Mouse (Mus musculus) lung, embryonic 15.5 days (tissue): ENCODE results near the gene Pou3f1. TPM values are rescaled to one million over a fixed set of nuclear protein-coding genes. Genes with fewer than 3 reads are reported as not detected.
A peak's percentile ranks its signal among the peaks of the same experiment; 100 is the strongest.

Experiments used
- ATAC-seq: fragments of 200-750 bp; cut with Nextera tagmentation; 2 replicates; pipeline ENCODE4 v1.8.0; 2017; ENCODE audit warnings: moderate number of reproducible peaks, borderline replicate concordance; ENCODE audit not compliant: low FRiP score, low TSS enrichment; ENCODE audit errors: extremely low read depth
- H3K27ac ChIP-seq: fragments of 300-500 bp; sonication (generic); 2 replicates; pipeline ENCODE4 v1.5.1; 2015; ENCODE audit warnings: moderate library complexity, mild to moderate bottlenecking, inconsistent platforms
- H3K27me3 ChIP-seq: fragments of 300-500 bp; sonication (generic); 2 replicates; pipeline ENCODE4 v1.6.1; 2015; ENCODE audit warnings: inconsistent platforms
- H3K36me3 ChIP-seq: fragments of 300-500 bp; sonication (generic); 2 replicates; pipeline ENCODE4 v1.6.1; 2015; ENCODE audit warnings: inconsistent platforms
- H3K4me1 ChIP-seq: fragments of 300-500 bp; sonication (generic); 2 replicates; pipeline ENCODE4 v1.6.1; 2015; ENCODE audit warnings: inconsistent platforms
- H3K4me2 ChIP-seq: fragments of 300-500 bp; sonication (generic); 2 replicates; pipeline ENCODE4 v1.6.1; 2015; ENCODE audit warnings: inconsistent platforms, mild to moderate bottlenecking, moderate library complexity
- H3K4me3 ChIP-seq: fragments of 300-500 bp; sonication (generic); 2 replicates; pipeline ENCODE4 v1.5.1; 2015; ENCODE audit warnings: mild to moderate bottlenecking, inconsistent platforms
- H3K9ac ChIP-seq: fragments of 300-500 bp; sonication (generic); 2 replicates; pipeline ENCODE4 v1.6.1; 2015; ENCODE audit warnings: inconsistent platforms
- H3K9me3 ChIP-seq: fragments of 300-500 bp; sonication (generic); 2 replicates; pipeline ENCODE4 v1.6.1; 2016; ENCODE audit warnings: inconsistent platforms
- WGBS: fragments of 180-500 bp; shearing (Covaris S2); methylation state at CpG from one replicate; pipeline ENCODE4 v1.1.7; 2015; 5-methylcytosine and 5-hydroxymethylcytosine counted together
- polyA plus RNA-seq: library from polyadenylated mRNA; unstranded; fragments of >200 nt; fragmentation: Nextera tagmentation; extraction: Ambion mirVana; gene quantifications from 2 replicates; pipeline ENCODE4 v1.2.1, GENCODE M21; 2015

Pou3f1 gene
- polyA plus RNA-seq, 1 experiment from 2014 or later, result 0.06 TPM

GRCm38 (mm10) chr4:124657781-124658180 lies 1.2 kb downstream of the Pou3f1 start:
- peaks cover 100% of the 10 kb centered on the region for H3K27me3 ChIP-seq
- no peak overlapping the region for H3K27ac ChIP-seq
- 2% methylated on average over 48 of the region's 61 CpGs for WGBS
- no peaks in the 10 kb centered on the region for H3K9me3 ChIP-seq
- peak overlapping the region; percentile 97 for H3K4me2 ChIP-seq
- peaks cover 34% of the 10 kb centered on the region for H3K4me1 ChIP-seq
- ATAC-seq, result no peak
- no peaks in the 10 kb centered on the region for H3K36me3 ChIP-seq
- peak overlapping the region; percentile 60 for H3K4me3 ChIP-seq
- H3K9ac ChIP-seq, result no peak overlapping the region

GRCm38 (mm10) chr4:124658412-124658851 lies 1.8 kb downstream of the Pou3f1 start:
- H3K4me1 ChIP-seq, result peaks cover 34% of the 10 kb centered on the region
- H3K9ac ChIP-seq, result no peak overlapping the region
- ATAC-seq, result no peak
- H3K36me3 ChIP-seq, result no peaks in the 10 kb centered on the region
- peak overlapping the region; percentile 60 for H3K4me3 ChIP-seq
- peaks cover 100% of the 10 kb centered on the region for H3K27me3 ChIP-seq
- no peaks in the 10 kb centered on the region for H3K9me3 ChIP-seq
- H3K27ac ChIP-seq, result no peak overlapping the region
- H3K4me2 ChIP-seq, result peak overlapping the region; percentile 97
- 2% methylated on average over 39 of the region's 39 CpGs for WGBS

- WGBS, result 3% methylated on average over 68 of the region's 68 CpGs
Observed at GRCm38 (mm10) chr4:124659251-124660217, 2.9 kb downstream of the Pou3f1 start.

GRCm38 (mm10) chr4:124660603-124661002 lies 4.0 kb downstream of the Pou3f1 start:
- no peak for ATAC-seq
- 57% methylated on average over 3 of the region's 3 CpGs for WGBS
- Histone ChIP-seq H3K9ac (no peak overlapping the region), H3K36me3 (no peaks in the 10 kb centered on the region), H3K4me3 (no peak overlapping the region), H3K9me3 (no peaks in the 10 kb centered on the region), H3K27ac (no peak overlapping the region), H3K4me1 (peaks cover 34% of the 10 kb centered on the region), H3K27me3 (peaks cover 100% of the 10 kb centered on the region), H3K4me2 (no peak overlapping the region)

More at GRCm38 (mm10) chr4:124659251-124660217, 2.9 kb downstream of the Pou3f1 start:
- H3K27me3 ChIP-seq, result peaks cover 100% of the 10 kb centered on the region
- H3K4me3 ChIP-seq, result peak overlapping the region; percentile 60
- H3K4me1 ChIP-seq, result peaks cover 34% of the 10 kb centered on the region
- H3K4me2 ChIP-seq, result peak overlapping the region; percentile 97
- no peak overlapping the region for H3K27ac ChIP-seq
- no peaks in the 10 kb centered on the region for H3K36me3 ChIP-seq
- no peaks in the 10 kb centered on the region for H3K9me3 ChIP-seq
- no peak for ATAC-seq
- H3K9ac ChIP-seq, result no peak overlapping the region

GRCm38 (mm10) chr4:124663034-124663433 lies 6.4 kb downstream of the Pou3f1 start:
- Histone ChIP-seq H3K9me3 (no peaks in the 10 kb centered on the region), H3K4me2 (no peak overlapping the region), H3K36me3 (no peaks in the 10 kb centered on the region), H3K27me3 (peaks cover 100% of the 10 kb centered on the region), H3K9ac (no peak overlapping the region), H3K27ac (no peak overlapping the region), H3K4me3 (no peak overlapping the region), H3K4me1 (peaks cover 16% of the 10 kb centered on the region)
- 31% methylated on average over 3 of the region's 3 CpGs for WGBS
- ATAC-seq, result no peak

GRCm38 (mm10) chr4:124664185-124664584 lies 7.6 kb downstream of the Pou3f1 start:
- Histone ChIP-seq H3K4me2 (no peak overlapping the region), H3K9me3 (no peaks in the 10 kb centered on the region), H3K36me3 (no peaks in the 10 kb centered on the region), H3K27me3 (peaks cover 97% of the 10 kb centered on the region), H3K4me1 (peaks cover 5% of the 10 kb centered on the region), H3K9ac (no peak overlapping the region), H3K27ac (no peak overlapping the region), H3K4me3 (no peak overlapping the region)
- 80% methylated on average over 9 of the region's 9 CpGs for WGBS
- no peak for ATAC-seq

- H3K9me3 ChIP-seq, result no peaks in the 10 kb centered on the region
- peaks cover under 1% of the 10 kb centered on the region for H3K4me1 ChIP-seq
- no peak overlapping the region for H3K4me2 ChIP-seq
- H3K36me3 ChIP-seq, result no peaks in the 10 kb centered on the region
- no peak for ATAC-seq
- H3K27me3 ChIP-seq, result peaks cover 93% of the 10 kb centered on the region
- WGBS, result 68% methylated on average over 15 of the region's 15 CpGs
- H3K4me3 ChIP-seq, result no peak overlapping the region
- H3K27ac ChIP-seq, result no peak overlapping the region
- H3K9ac ChIP-seq, result no peak overlapping the region
Observed at GRCm38 (mm10) chr4:124664604-124665003, 8.0 kb downstream of the Pou3f1 start.

GRCm38 (mm10) chr4:124667476-124668033 lies 10.9 kb downstream of the Pou3f1 start:
- Histone ChIP-seq H3K4me2 (no peak overlapping the region), H3K9me3 (no peaks in the 10 kb centered on the region), H3K36me3 (no peaks in the 10 kb centered on the region), H3K27ac (no peak overlapping the region), H3K4me3 (no peak overlapping the region), H3K9ac (no peak overlapping the region), H3K4me1 (peaks cover 8% of the 10 kb centered on the region), H3K27me3 (peaks cover 86% of the 10 kb centered on the region)
- no peak for ATAC-seq
- 49% methylated on average over 14 of the region's 14 CpGs for WGBS

- H3K4me1 ChIP-seq, result peaks cover 13% of the 10 kb centered on the region
- H3K27ac ChIP-seq, result no peak overlapping the region
- WGBS, result 30% methylated on average over 8 of the region's 8 CpGs
- H3K4me2 ChIP-seq, result no peak overlapping the region
- ATAC-seq, result no peak
- H3K36me3 ChIP-seq, result no peaks in the 10 kb centered on the region
- H3K9me3 ChIP-seq, result no peaks in the 10 kb centered on the region
- no peak overlapping the region for H3K4me3 ChIP-seq
- H3K27me3 ChIP-seq, result peaks cover 86% of the 10 kb centered on the region
- H3K9ac ChIP-seq, result no peak overlapping the region
Observed at GRCm38 (mm10) chr4:124668078-124668477, 11.5 kb downstream of the Pou3f1 start.

- Histone ChIP-seq H3K4me1 (peaks cover 13% of the 10 kb centered on the region), H3K4me2 (no peak overlapping the region), H3K9ac (no peak overlapping the region), H3K27ac (no peak overlapping the region), H3K9me3 (no peaks in the 10 kb centered on the region), H3K36me3 (no peaks in the 10 kb centered on the region), H3K4me3 (no peak overlapping the region), H3K27me3 (peaks cover 82% of the 10 kb centered on the region)
- no peak for ATAC-seq
- WGBS, result 73% methylated on average over 8 of the region's 8 CpGs
Observed at GRCm38 (mm10) chr4:124670232-124670631, 13.6 kb downstream of the Pou3f1 start.

- H3K27me3 ChIP-seq, result peaks cover 69% of the 10 kb centered on the region
- no peak overlapping the region for H3K9ac ChIP-seq
- no peak for ATAC-seq
- no peak overlapping the region for H3K4me2 ChIP-seq
- 21% methylated on average over 7 of the region's 7 CpGs for WGBS
- H3K36me3 ChIP-seq, result no peaks in the 10 kb centered on the region
- no peaks in the 10 kb centered on the region for H3K9me3 ChIP-seq
- H3K4me3 ChIP-seq, result no peak overlapping the region
- no peak overlapping the region for H3K27ac ChIP-seq
- peaks cover 13% of the 10 kb centered on the region for H3K4me1 ChIP-seq
Observed at GRCm38 (mm10) chr4:124671583-124671982, 15.0 kb downstream of the Pou3f1 start.
